Mouse (Mus musculus): ENCODE data around the gene Stradb. TPM values are rescaled to one million over a fixed set of nuclear protein-coding genes. Genes with fewer than 3 reads are reported as not detected.

Gene Stradb
- total RNA-seq (2023), result 10 to 100 TPM; 22.8 to 28.9 TPM

GRCm38 (mm10) chr1:58973366-58974221, at the start of gene Stradb, which contains the start of gene Trak2:
Gene Stradb, plus strand, starts transcription at chr1:58973522.
Gene Trak2, minus strand, starts transcription at chr1:58973430.

Other genes with a start within 250 kb of the Stradb start
- 10 to 100 TPM; 76.3 to 86.6 TPM for gene Casp8, start 178.1 kb upstream of the Stradb start, total RNA-seq (2023)
- gene Trak2, start 92 bp upstream of the Stradb start, total RNA-seq (2023), result 10 to 100 TPM; 91.8 to 96.8 TPM
- gene C2cd6, start 121.4 kb downstream of the Stradb start, total RNA-seq (2023), result not detected
- 1 to 10 TPM; 2.7 to 5.2 TPM for gene Tmem237, start 146.9 kb downstream of the Stradb start, total RNA-seq (2023)
- gene Mpp4, start 189.9 kb downstream of the Stradb start, total RNA-seq (2023), result 1 to 10 TPM; 1.1 to 1.8 TPM

Measured in B cell, adult 67 days (primary cell).